Mouse (Mus musculus) layer of hippocampus, postnatal 10 days (tissue): Measurements from ENCODE around the gene Neurl1a. TPM values are rescaled to one million over a fixed set of nuclear protein-coding genes. Genes with fewer than 3 reads are reported as not detected.

Experiments used
- DNase-seq, 2 experiments: peaks; one replicate each; pipeline ENCODE4 v3.0.0; 2021; ENCODE audit warnings: low spot score in 2 of 2
- total RNA-seq, 2 experiments: library from RNA; stranded (reverse); gene quantifications; 2 replicates each; pipeline ENCODE4 v1.2.3; 2021

Neurl1a gene
- total RNA-seq, 2 experiments from 2014 or later = 112 to 133 TPM

GRCm38 (mm10) chr19:47167617-47168214, 10.9 kb upstream of the Neurl1a start:
- DNase-seq = no peak

GRCm38 (mm10) chr19:47168223-47168622, 10.4 kb upstream of the Neurl1a start:
- peak; percentile 18 to 31 for DNase-seq

- DNase-seq = peak; percentile 92 to 93
These were observed 9.7 kb upstream of the Neurl1a start for GRCm38 (mm10) chr19:47168793-47169412.

GRCm38 (mm10) chr19:47174515-47174914, 4.1 kb upstream of the Neurl1a start:
- DNase-seq = no peak

DNA sequence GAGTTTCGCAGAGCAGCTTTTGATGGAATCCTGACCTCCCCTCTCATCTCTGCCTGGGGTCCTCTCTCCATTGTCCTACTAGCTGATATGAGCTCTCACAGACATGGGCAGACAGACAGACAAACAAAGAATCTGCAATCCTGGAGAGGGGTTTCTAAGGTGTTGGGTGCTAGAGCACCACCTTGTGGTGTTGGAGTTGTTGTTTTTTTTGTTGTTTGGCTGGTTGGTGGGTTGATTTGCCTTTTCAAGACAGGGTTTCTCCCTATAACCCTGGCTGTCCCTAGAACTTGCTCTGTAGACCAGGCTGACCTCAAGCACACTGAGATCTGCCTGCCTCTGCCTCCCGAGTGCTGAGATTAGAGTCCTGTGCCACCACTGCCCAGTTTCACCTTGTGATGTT, 3.1 kb upstream of the Neurl1a start:
- DNase-seq = no peak

- DNase-seq = no peak
These were observed 1.6 kb upstream of the Neurl1a start for GRCm38 (mm10) chr19:47176916-47177505.

DNA sequence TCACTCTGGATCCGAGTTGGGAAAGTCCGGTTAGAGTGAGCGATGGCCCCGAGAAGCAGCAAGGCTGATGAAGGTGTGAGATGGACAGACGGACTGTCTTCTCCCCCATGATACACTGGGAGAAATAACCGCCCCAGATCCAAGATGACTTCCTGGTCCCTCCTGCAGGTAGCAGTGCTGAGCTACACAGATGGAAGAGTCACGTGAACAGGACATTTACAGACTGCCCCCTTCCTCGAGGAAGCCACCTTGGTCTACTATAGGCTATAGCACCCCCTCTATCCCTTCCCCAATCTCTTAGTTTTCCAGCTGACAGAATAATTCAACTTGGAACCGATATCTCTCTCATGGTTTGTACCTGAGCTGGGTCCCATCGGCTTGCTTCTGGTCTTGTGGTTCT, 619 bp upstream of the Neurl1a start:
- peak; percentile 41 to 46 for DNase-seq

DNA sequence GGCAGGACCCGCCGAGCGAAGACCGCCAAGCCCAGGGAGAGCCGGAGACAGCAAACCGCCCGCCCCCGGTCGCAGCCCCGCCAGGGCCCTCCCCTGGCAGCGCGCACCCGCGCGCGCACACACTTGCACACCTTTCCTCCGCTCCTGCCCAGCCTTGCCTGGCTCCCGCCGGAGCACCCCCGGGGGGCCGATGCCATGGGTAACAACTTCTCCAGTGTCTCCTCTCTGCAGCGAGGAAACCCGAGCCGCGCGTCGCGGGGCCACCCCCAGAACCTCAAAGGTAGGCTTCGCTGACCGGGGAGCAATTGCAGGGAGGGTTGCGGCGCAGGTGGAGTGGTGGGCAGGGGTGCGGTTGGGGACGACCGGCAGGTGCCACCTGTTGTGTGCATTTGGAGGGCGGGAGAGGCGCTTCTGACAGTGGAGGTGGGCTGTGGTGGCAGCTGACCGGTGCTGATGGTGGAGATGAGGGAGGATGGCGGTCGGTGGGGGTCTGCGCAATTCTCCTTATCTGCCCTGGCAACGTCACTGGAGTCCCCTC, 721 bp downstream of the Neurl1a start:
- peak; percentile 42 to 57 for DNase-seq

DNA sequence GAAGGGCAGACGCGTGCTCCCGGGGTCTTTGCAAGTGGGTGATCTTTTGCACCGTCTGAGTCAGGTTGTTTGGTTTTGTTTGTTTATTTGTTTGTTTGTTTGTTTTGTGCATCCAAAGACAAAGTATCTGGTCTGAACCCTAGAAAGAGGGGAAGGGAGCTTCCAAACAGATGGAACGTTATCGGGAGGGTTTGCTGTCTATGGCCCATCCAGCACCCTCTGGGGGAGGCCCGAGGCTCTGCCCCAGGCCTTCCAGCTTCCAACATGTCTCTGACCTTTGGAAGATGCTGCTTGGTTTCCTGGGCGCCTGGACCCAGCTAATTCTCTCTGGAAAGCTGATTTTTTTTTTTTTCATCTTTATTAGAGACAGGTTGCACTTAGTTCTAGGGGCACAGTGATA, 1.4 kb downstream of the Neurl1a start:
- DNase-seq = no peak

DNA sequence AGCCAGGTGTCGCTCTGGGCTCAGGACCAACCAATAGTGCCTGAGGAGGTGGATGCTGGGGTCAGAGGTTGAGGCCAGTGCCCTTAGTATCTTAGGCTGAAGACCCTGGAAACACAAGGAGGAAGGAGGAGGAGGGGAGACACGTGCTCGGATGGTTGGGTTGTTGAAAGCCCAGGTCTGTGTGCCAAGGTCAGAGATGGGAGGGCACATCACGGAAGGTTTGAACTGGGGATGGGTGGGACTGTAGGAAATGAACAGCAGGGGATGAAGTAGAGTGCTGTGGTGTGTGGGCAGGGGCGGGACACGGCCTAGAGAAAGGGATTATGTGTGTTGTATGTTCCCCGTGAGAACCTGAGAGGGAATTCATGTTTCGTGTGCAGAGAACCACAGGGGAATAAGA, 5.6 kb downstream of the Neurl1a start:
- no peak for DNase-seq

DNA sequence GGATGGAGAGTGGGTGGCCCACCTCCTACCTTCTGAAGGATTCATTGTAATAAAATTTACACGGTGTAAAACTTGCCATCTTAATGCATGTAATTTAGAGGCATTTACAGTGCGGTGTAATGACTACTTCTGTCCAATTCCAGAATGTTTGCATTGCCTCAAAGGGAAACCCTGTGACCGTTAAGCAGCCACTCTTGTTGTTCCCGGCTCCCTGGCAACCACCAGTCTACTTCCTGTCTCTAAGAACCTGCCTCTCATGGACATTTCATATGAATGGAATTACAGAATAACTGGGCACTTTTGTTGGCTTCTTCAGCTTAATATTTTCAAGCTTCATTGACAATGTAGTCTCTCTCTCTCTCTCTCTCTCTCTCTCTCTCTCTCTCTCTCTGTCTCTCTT, 6.1 kb downstream of the Neurl1a start:
- DNase-seq = no peak

- no peak for DNase-seq
These were observed 8.1 kb downstream of the Neurl1a start for GRCm38 (mm10) chr19:47186514-47187275.

- DNase-seq = no peak
These were observed 10.0 kb downstream of the Neurl1a start for GRCm38 (mm10) chr19:47188515-47189128.

DNA sequence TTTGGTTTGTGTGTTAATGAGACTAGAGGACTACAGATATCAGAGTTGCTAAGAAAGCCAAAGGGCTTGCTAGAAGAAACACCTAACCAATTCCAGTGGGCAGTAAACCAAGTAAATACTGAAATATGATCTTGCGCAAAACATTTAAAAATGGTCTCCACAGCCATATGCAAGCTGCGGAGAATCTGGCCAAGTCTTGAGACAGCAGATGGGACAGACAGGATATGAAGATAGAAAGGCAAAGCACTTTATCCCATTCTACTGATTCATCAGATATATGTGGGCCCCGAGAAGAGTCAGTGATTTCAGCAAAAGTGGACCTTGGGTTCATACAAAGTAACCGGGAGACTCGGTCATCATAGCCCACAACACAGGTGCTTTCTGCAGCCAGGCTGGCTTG, 13.5 kb downstream of the Neurl1a start:
- no peak for DNase-seq

- DNase-seq = no peak
These were observed 20.2 kb downstream of the Neurl1a start for GRCm38 (mm10) chr19:47198671-47199350.

DNA sequence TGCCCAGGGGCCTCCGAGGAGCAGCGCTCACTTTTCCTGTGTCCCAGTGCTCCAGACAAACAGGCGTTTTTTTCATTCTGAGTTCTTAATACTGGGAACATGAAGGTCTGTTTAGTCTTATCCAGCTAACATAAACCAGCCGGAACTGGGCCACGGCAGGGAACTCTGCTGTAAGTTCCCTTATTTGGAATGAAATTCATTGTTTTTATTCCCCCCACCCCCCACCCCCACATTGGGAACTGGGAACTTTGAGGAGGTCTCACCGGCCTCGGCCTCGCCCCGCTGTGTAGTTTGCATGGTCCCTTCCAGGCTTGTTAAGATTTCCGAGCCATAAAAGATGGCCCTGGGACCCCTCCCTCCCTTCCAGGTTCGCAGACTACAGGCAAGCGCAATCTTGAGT, 23.4 kb downstream of the Neurl1a start:
- DNase-seq = no peak

DNA sequence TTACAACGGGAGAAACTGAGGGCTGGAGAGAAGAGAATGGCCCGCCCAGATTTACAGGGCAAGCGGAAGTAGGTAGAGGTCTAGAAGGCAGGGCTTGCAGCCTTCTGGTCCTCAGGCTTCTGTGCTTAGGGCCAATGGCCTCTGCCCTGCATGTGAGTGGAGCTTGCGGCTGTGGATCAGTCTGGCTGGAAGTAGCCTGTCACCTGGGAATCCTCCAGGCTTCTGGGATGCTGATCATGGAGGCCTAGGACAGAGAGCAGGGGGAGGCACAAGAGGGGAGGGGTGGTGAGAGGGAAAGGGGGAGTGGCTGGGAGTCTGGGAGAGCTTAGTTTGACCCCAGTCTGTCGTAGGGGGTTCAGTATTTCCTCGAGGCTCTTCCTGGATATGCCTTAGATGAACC, 23.8 kb downstream of the Neurl1a start:
- no peak for DNase-seq

- no peak for DNase-seq
These were observed 24.4 kb downstream of the Neurl1a start for GRCm38 (mm10) chr19:47203042-47203441.

GRCm38 (mm10) chr19:47204653-47205052, 26.0 kb downstream of the Neurl1a start:
- no peak for DNase-seq

- no peak for DNase-seq
These were observed 27.5 kb downstream of the Neurl1a start for GRCm38 (mm10) chr19:47206126-47206525.

DNA sequence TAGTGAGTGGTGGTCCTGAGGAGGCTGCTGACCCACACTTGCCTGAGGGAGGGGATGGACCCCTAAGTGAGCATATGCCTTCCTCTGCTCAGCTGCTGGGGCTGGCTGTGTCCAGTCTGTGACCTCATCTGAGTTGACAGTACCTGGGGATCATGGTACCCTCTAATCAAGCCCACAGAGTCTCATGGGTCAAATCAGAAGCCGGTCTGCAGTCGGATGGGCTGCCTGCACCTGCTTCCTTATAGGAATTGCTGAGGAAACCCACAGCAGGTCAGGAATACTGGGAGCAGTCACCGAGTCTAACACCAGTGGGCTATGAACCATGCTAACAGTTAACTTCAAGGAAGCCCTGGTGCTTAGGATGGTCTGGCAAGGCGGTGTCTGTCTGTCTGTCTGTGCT, 31.8 kb downstream of the Neurl1a start:
- no peak for DNase-seq
